Mouse (Mus musculus): ENCODE data around the gene Nrde2.

Gene Nrde2

DNA sequence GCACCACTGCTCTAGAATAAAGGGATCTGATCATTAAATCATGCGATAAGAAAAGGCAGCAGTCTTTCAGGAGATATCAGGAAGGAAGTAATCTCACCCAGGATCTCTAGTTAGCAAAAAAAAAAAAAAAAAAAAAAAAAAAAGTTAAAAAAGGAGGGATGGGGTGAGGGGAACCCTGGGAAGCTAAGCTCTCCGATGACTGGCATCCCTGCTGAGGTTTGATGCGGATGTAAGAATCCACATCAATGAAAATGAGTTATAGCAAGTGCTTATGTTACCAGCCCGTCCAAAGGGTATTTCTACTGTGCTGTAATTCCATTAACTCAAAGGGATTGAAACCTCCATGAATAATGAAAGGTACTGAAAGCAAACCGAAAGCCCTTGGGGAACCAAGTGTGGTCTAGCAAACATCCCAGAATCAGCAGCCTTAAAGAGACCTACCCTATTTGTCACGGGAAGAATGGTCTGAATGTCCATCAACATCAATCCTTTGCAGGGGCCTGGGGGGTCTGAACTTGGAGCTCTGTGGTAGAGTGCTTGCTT is 19.5 kb upstream of the Nrde2 start:
- no peak for DNase-seq (ENCODE audit: low spot score)

DNA sequence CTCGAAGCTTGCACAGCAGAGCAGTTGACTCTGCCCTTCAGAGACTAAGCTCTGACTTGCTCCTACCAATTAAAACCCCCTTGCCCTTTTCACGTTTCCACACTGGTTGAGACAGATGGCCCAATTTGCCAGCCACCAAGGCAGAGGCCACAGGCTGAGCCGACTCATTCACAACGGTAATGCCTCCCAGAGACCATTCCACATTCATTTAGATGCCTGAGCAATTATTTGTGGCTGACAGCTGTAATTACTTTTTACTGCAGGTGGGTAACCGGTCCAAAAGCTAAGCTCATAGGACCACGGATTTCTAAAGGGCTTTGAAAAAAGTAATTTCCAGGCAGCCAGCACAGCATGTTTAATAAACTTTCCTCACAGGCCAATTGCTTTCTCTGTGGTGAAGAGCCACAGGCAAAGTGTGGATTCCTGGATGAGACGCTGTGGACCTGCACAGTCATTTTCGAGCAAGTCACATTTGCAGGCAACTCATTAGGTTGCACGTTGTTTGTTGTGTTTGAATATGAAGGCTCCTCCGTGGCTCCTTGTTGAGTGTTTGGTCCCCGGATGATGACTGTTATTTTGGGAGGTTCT is 17.1 kb upstream of the Nrde2 start:
- DNase-seq (ENCODE audit: low spot score): no peak

DNA sequence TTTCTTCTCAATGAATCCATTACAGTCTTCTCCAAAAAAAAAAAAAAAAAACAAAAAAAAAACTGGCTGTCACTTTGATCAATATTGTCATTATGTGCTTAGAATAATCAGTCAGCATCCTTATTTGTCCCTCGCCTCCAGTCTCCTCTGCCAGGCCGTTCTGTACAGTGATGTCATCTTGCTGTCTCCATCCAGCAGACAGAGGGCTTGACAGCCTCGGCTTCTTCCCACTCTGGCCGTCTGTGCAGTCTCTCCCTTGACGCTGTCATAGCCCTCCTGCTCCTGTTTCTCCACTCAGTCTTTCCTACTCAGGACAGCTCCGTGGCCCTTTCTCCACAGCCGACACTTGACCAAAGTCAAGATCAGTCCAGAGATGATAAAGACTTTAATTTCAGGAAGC is 13.0 kb upstream of the Nrde2 start:
- no peak for DNase-seq (ENCODE audit: low spot score)

DNA sequence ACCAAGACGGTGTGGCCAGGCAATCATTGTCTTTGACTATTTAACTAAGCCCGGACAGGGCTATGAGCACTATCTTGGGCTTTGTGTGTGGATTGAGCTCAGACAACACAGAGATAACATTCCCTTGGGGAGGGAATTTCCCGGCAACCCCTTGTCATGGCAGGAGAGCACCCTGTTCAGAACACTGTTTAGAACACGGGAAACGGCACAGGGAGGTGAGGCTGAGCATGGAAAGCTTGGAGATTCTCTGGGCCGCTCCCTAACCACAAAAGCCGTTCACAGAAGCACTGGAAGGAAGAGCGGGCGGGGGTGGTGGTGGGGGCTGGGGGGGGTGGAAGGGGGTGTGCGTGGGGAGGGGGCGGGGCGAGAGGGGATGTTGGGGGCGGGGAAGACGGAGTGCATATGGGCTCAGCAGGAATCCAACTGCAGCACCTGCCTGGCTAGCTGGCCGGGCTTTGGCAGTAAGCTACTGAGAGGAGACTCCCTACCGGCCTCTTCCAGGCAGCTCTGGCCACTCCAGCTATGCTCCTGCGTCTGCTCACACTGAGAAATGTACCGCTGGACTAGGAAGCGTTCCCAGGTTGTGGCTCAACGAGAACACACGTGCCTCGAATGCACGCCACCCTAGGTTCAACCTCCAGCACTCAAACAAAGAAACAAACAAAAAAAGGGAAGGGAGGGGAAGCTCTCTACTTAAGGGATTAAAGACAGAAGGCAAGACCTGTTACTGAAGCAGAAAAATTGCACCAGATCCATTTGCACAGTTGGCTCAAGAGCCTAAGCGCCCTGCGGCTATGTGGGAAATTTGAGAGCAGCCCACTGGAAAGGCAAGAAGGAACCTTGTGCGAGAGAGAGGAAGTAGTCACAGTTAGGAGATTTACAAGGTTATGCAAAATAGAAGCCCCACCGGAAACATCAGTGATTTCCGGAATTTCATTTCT is 8.7 kb upstream of the Nrde2 start:
- DNase-seq (ENCODE audit: low spot score): peak; percentile 6

DNA sequence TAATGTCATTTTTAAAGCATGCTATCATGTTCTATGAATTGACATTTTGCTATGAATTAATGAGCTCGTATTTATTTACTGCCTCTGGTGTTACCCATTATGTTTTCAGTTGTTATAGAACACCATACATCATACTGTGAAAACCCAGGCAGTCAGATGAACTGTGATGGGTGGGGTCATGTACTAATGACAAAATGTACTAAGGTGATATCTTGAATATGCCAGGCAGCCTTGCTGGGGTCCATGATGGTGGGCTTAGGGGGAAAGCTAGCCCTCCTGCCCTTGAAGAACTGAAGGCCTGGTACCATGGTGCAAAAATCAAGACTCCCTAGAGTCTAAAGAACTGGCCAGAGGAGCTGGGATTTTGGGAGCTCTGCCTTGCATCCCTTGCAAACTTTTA is 8.0 kb upstream of the Nrde2 start:
- no peak for DNase-seq (ENCODE audit: low spot score)

DNA sequence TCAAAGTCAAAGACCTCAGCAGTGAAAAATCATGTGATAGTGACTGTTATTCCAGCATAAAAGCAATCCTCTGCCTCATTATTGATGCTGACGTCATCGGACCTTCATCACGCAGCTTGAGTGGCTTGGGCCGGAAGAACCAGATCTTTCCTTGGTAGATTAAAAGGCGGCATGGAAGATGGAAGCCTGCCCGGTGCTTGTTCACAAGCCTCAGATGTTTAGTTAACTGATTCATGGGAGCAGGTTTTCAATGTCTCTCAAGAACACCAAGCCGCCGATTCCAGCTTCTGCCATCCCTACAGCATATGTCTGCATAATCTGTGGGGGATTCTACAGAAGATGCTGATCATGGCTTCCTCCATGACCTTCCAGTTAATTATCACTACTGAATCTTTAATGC is 7.5 kb upstream of the Nrde2 start:
- DNase-seq (ENCODE audit: low spot score): no peak

DNA sequence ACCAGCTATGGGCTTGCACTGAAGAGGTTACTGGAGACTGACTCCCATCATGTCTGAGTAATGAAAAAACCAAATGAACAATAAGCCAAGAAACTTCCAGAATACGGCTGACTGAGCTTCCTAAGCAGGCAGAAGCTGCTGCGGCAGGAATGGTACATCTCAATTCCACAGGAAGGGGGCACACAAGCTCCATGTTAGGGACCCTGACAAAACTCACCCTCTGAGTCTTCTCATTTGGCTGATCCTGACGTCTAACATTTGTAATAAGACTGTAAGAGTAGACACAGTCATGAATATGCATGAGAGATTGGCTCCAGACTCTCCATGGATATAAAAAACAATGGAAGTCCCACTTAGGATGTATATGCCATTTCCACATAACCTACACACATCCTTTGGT is 6.7 kb upstream of the Nrde2 start:
- no peak for DNase-seq (ENCODE audit: low spot score)

DNA sequence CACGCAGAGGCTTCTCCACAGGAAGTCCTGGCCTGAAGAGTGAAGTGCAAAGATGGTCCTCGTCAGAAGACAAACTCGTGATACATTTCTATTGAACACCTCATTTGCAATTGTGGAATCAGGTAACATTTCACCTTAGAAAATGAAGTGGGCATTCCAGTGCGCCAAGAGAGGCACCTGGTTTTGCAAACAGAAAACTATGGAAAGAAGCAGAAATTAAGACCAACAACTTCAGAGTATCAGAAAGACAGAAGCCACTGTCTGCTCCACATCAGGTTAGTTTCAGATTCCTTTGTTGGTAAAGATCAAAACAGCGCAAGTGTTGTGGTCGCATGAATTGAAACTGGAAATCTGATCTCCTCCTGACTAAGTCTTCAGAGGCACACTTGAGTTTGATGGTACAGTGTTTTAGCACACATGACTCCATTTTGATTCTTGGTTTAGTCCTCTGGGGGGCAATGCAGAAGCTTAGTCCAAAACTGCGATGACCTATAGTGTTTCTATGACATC is 5.6 kb upstream of the Nrde2 start:
- DNase-seq (ENCODE audit: low spot score): no peak

DNA sequence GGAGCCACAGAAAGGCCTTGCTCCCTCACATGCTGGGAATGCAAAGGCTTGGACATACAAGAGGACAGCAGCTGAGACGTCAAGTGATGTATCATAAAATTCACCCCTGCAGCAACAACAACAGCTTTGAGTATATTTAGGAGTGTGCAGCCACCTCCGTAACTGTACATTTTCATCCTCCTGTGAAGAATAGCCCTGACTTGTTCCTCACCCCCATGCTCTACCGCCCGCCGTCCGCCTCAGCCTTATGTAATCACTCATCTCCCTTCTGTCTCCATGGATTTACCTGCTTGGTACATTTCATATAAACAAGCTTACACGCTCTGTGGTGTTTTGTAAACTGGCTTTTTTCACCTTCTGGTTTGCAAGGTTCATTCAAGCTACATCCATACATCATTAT is 7.0 kb downstream of the Nrde2 start:
- no peak for DNase-seq (ENCODE audit: low spot score)

DNA sequence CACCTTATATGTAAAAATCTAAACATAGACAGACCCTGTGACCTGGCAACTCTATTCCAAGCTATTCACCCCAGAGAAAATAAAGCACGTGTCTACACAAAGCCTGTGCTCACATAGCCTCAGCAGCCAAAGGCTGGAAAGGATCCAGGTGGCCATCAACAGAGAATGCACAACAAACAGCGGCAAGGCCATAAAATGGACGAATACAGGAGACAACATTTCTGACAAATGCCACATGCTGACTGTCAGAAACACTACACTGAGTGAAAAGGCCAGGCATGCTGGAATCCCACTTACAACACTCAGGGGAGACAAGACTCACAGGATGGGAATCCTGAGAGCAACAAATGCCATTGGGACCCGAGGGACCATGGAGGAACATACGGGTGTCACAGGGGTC is 15.2 kb downstream of the Nrde2 start:
- no peak for DNase-seq (ENCODE audit: low spot score)

DNA sequence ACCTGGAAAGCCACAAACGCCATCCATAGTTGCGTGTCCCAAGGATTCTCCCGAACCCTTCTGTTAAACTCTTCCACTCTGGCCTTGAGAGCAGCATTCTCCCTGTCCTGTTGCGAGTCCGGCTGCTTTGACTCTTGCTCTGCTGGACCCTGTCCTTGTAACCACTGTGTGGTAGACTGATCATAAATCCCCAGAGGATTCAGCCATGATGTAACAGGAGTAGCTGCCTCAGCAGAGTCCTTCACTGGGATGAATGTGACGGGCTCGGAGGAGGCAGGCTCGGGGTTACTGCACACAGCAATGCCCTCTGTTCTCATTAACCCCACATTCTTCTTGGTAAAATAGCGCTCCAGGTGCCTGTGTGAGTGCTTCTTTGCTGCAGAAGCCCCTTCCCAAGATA is 15.7 kb downstream of the Nrde2 start:
- DNase-seq (ENCODE audit: low spot score): no peak

DNA sequence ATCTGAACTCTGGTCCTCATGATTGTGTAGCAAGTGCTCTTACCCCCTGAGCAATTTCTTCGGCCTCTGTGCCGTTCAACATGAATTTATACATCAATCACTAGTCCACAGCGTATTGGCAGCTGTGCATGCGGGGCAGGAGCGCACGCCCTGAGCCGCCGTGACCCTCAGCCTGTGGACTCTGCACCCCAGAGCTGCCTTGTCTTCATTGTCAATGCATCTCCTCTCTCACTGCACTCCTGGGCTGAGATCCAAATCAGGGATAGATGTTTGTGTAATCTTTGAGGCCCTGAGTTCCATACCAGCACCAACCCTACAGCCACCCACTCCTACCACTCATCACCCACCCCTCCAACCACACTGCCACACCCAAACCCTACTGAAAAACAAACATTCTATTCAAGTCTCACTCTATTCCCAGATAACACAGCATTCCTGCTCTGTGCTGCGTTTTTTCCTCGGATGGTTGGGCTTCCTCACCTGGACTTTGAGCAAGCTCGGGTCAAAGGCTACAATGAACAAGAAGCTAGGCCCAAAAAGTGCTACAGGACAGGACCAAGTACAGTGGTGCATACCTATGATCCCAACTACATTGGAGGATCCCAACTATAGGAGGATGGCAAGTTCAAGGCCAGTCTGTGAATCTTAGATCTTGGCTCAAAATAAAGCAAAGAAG is 16.5 kb downstream of the Nrde2 start:
- no peak for DNase-seq (ENCODE audit: low spot score)

DNA sequence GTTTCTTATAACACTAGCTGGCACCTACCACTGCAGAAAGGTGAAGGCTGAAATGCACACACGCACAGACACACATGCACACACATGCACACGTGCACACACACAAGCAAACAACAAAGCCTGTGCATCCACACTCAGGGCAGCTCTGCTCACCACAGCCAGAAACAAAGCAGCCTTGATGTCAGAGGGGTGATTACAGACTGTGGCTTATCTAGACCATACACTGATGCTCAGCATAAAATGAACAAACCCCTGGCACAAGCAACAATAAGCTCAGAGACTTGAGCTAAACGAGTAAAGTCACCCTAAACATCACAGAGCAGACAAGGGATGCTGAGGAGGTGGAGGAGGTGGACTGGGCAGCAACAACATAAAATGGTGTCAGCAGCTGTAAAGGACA is 24.3 kb downstream of the Nrde2 start:
- DNase-seq (ENCODE audit: low spot score): no peak

DNA sequence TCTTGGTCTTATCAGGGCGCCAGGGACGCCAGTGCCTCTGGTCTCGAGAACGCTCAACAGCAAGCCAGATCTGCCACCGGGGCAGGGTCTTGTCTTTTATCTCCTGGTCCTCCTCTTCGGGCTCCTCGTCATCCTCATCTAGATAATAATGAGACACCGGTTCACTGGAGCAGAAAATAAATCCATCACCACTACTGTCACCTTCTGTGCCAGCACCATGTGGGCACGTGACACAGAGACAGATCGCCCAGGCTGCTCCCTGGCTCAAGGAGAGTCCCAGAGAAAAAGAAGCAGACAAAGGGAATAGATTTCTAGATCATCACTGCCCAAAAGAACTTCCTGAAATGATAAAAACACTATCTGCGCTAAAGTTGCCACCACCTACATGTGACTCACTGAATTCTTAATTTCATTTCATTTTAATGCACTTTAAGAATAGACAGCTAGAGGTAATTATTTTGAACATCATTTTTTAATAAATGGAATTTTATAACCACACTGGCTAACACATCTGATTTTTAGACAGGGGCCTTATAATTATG is 25.0 kb downstream of the Nrde2 start:
- no peak for DNase-seq (ENCODE audit: low spot score)

DNA sequence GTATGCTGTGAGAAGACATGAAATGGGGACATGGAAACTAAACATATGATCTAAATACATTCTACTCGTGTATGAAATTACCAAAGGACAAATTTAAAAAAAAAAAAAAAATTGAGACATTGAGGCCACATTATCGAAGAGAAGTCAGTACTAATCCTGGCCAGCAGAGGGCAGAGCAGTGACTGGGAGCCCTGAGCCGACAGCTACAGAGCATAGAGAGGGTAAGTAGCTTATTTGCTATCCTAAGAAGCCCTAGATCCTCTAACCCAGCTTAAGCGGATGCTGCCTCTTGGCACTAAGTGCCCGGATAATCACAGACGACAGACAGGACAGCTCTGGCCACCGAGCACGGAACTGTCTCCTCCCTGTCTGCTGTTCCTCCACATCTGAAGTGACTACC is 27.8 kb downstream of the Nrde2 start:
- peak; percentile 64 for DNase-seq (ENCODE audit: low spot score)

DNA sequence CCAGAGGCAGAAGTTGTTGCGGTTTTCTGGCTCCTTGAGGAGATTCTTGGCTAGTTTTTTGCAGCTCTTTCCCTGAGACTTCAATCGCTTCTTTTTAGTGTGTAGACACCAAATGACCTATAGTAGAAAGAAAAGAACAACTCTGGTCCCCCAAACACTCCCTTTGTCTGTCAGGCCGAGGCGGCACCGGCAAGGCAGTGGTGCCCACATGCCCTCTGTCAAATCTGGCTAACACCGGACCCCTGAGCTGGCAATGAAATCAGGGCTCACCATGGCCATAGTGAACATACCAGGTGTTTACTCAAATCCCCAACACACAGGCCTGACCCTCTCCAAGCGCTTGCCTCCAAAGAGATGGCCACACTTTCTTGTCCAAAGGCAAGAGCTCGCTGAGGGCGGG is 28.3 kb downstream of the Nrde2 start:
- DNase-seq (ENCODE audit: low spot score): no peak

DNA sequence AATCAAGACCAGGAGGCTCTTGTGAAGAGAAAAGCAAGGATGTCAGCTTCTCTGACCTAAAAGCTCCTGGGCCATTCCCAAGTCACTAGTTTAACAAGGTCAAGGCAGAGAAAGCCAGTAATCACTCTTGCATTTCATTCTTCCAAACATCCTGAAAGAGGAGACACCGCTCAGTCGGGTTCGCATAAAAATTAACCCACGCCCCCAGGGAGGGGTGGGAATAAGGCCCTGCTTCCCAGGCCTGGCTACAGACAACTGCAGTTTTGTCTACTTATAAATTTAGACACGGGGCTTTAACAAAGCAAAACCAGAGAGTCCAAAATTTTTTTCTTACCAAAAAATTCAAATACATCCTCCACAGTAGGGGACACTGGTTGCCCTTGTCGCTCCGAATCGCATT is 30.5 kb downstream of the Nrde2 start:
- no peak for DNase-seq (ENCODE audit: low spot score)

DNA sequence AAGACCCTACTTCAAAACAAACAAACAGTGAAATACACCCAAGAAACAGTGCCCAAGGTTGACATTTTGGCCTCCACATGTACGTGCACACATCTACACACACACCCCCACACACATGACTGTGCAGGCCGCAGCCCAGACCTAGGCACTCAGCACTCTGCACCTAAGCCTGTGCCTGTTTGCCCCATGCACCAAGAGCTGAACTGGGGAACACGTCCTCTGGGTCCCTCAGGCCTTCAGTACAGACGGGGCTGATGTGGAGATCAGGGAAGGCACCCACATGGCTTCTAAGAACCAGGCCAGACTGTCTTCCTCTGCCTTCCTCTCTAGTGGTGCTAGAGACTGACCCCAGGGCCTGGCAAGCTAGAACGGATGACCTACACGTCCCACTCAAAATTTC is 30.9 kb downstream of the Nrde2 start:
- DNase-seq (ENCODE audit: low spot score): no peak

DNA sequence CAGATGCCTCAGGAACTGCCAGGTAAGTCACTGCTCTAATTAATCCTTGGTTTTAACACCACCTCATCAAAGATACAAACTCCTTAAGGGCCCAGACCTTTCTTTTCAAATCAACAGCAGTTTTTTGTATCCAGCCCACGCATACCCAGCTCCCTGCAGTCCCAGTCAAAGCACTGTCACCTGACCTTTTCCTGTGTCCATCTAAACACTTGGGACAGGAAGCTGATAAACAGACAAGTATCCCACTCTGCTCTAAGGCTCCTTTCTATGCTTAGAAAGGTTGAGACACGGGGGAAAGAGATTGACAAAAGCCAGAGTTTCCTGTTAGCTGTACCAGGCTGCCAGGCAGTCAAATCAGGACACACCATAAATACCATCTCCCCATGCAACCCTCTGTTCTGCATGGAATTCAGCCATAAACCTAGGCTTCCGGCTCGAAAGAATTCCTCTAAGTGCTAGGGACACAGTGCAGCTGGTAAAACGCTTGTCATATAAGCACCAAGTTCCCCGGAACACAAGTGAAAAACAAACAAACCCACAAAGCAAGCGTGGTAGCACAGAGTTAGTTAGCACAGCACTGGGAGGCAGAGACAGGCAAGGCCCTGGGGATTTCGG is 31.5 kb downstream of the Nrde2 start:
- no peak for DNase-seq (ENCODE audit: low spot score)

DNA sequence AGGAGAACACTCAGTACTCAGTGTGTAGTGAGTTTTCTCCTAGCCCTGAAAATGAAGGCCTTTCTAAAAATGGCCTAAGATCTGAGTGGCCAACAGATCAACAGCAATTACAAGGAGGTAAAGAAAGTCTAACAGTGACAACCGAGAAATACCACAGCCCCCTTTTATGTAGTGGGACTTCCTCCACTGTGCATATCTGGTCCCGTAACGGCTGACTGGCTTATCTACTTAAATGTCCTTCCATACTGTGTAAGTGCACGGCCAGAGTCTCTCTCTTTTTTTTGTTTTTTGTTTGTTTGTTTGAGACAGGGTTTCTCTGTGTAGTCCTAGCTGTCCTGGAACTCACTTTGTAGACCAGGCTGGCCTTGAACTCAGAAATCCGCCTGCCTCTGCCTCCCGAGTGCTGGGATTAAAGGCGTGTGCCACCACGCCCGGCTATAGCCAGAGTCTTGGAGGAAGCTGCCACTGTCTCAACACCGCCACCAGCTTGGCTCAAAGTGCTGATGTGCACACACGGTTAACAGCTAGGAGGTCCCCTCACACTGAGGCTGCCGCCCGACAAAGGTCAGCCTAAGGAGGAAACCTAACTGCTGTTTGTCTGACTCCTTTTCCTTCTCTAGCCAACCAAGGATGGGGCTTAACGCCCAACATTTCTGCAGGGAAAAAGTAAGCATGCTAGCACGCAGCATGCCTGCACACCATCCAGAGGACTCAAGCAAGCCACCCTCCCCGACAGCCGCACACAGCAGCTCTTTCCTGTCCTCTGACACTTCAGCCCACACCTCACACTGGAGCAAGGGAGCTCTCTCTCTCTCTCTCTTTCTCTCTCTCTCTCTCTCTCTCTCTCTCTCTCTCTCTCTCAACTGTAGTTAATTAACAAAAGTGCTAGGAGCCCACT is 32.2 kb downstream of the Nrde2 start:
- no peak for DNase-seq (ENCODE audit: low spot score)

Data from urinary bladder, postnatal 25 days (tissue).